Mouse (Mus musculus) limb, embryonic 14.5 days (tissue): ENCODE measurements around the gene Slc6a8. TPM values are rescaled to one million over a fixed set of nuclear protein-coding genes. Genes with fewer than 3 reads are reported as not detected.
A peak's percentile ranks its signal among the peaks of the same experiment; 100 is the strongest.

Experiments used
- ATAC-seq: fragments of 200-750 bp; cut with Nextera tagmentation; 2 replicates; pipeline ENCODE4 v1.8.0; 2017; ENCODE audit warnings: low read depth, moderate number of reproducible peaks, moderate TSS enrichment; ENCODE audit not compliant: low FRiP score
- DNase-seq: peaks from one replicate; pipeline ENCODE4 v3.0.0-alpha.2; 2015; ENCODE audit warnings: low spot score
- H3K27ac ChIP-seq: fragments of 300-500 bp; sonication (generic); replicated peaks from 2 replicates; pipeline ENCODE4 v1.5.1; 2014; ENCODE audit warnings: low read depth, mild to moderate bottlenecking, low read length, moderate library complexity, mixed read lengths
- H3K27me3 ChIP-seq: fragments of 300-500 bp; sonication (generic); 2 replicates; pipeline ENCODE4 v1.6.1; 2014; ENCODE audit warnings: low read length, mixed read lengths; ENCODE audit not compliant: control insufficient read depth, insufficient read depth
- H3K36me3 ChIP-seq: fragments of 300-500 bp; sonication (generic); 2 replicates; pipeline ENCODE4 v1.6.1; 2014; ENCODE audit warnings: mild to moderate bottlenecking, low read length, moderate library complexity, mixed read lengths; ENCODE audit not compliant: control insufficient read depth, insufficient read depth
- H3K4me1 ChIP-seq: fragments of 300-500 bp; sonication (generic); 2 replicates; pipeline ENCODE4 v1.6.1; 2014; ENCODE audit warnings: antibody characterized with exemption, low read length, mixed read lengths; ENCODE audit not compliant: control insufficient read depth, insufficient read depth
- H3K4me2 ChIP-seq: fragments of 300-500 bp; sonication (generic); replicated peaks from 2 replicates; pipeline ENCODE4 v1.6.1; 2014; ENCODE audit warnings: low read depth, mild to moderate bottlenecking, low read length, moderate library complexity; ENCODE audit not compliant: severe bottlenecking
- H3K4me3 ChIP-seq: fragments of 300-500 bp; sonication (generic); replicated peaks from 2 replicates; pipeline ENCODE4 v1.5.1; 2014; ENCODE audit warnings: low read length
- H3K9ac ChIP-seq: fragments of 300-500 bp; sonication (generic); 2 replicates; pipeline ENCODE4 v1.6.1; 2014; ENCODE audit warnings: mild to moderate bottlenecking, low read depth, low read length, moderate library complexity; ENCODE audit not compliant: severe bottlenecking
- H3K9me3 ChIP-seq: fragments of 300-500 bp; sonication (generic); 2 replicates; pipeline ENCODE4 v1.6.1; 2016; ENCODE audit warnings: low read length; ENCODE audit not compliant: control insufficient read depth
- POLR2A ChIP-seq: fragments of 200-500 bp; IDR thresholded peaks from 2 replicates; pipeline ENCODE4 v1.8.0; 2012; ENCODE audit warnings: inconsistent platforms, mild to moderate bottlenecking, moderate library complexity, borderline replicate concordance; ENCODE audit not compliant: insufficient read depth, insufficient read length; ENCODE audit errors: extremely low read depth
- WGBS: fragments of 180-500 bp; shearing (Covaris S2); extraction: QIAGEN DNeasy Blood & Tissue Kit; methylation state at CpG from one replicate; pipeline ENCODE4 v1.1.7; 2014; 5-methylcytosine and 5-hydroxymethylcytosine counted together
- polyA plus RNA-seq, 2 experiments: library from polyadenylated mRNA; depleted of rRNA in 1 of 2; stranded (reverse) in 1 of 2; unstranded in 1 of 2; fragments of >200 nt; fragmentation: Nextera tagmentation in 1 of 2; extraction: Ambion mirVana in 1 of 2; gene quantifications; 2 replicates each; pipeline versions ENCODE4 v1.2.1 to v1.2.3; 2012 to 2014

The Slc6a8 gene
- polyA plus RNA-seq, 2 experiments = 11.9 to 71.9 TPM

DNA sequence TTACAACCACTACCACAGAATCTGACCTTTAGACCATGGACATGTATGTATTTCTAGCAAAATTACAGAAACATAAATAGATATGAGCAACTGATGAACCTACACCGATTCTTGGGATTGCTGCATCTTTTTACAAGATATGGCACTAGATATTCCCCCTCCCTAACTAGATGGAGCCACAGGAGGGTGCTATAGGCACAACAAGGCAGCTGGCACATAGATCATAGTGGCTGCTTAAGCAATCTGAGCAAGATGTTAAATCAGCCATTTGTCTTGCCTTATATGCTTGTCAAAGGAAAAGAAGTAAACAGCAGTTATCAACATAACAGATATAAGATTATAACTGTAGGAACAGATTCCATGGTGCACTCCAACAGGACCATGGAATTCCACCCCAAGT is 27.5 kb downstream of the Slc6a8 start:
- TF ChIP-seq POLR2A = no peak
- ATAC-seq (no peak), DNase-seq (no peak)
- H3K9me3 ChIP-seq = no peaks in the 10 kb centered on the region
- no peak overlapping the region for H3K4me3 ChIP-seq
- H3K27ac ChIP-seq = no peak overlapping the region
- H3K4me2 ChIP-seq = no peak overlapping the region
- no peaks in the 10 kb centered on the region for H3K4me1 ChIP-seq
- H3K27me3 ChIP-seq = no peaks in the 10 kb centered on the region
- no peak overlapping the region for H3K9ac ChIP-seq
- peaks cover 6% of the 10 kb centered on the region; the same call in 1 of the 2 replicates for H3K36me3 ChIP-seq
- 85% methylated on average over 1 of the region's 1 CpGs for WGBS

DNA sequence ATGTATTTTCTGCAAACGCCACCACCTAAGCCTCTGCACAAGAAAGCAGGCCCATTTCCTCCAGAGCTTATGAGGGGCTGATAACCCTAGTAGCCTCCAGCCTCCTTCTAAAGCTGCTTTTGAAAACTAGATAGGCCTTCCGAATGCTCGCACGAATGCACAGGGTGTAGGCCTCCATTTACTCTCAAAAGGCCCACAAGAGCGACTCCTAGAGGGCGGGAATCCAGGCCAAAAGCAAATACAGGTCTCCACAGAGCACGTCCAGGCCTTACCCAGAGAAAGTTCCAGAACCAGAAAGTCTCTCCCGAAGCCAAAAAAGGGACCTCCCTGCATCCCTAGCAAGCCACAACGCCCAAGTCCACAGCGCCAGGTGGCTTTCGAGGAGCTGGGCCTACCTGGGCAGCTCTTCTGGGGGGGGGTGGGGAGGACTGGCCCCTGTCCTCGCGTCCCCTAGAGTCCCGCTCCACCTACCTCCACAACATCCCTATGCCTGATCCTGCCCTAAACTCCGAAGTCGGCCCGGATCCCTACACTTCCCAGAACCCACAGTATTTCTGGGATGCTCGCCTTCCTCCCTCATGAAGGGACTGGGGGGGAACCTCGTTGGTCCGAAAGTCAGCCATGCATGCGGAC is 42.6 kb downstream of the Slc6a8 start:
- peak overlapping the region; percentile 61 for H3K9ac ChIP-seq
- peaks cover 6% of the 10 kb centered on the region for H3K36me3 ChIP-seq
- no peaks in the 10 kb centered on the region for H3K9me3 ChIP-seq
- H3K4me1 ChIP-seq = peaks cover 20% of the 10 kb centered on the region
- H3K27ac ChIP-seq = peak overlapping the region; percentile 55
- H3K4me3 ChIP-seq = peak overlapping the region; percentile 51
- no peaks in the 10 kb centered on the region for H3K27me3 ChIP-seq
- peak overlapping the region; percentile 60 for H3K4me2 ChIP-seq
- TF ChIP-seq POLR2A = no peak
- ATAC-seq = peak; percentile 7
- 29% methylated on average over 15 of the region's 21 CpGs for WGBS
- DNase-seq = no peak

DNA sequence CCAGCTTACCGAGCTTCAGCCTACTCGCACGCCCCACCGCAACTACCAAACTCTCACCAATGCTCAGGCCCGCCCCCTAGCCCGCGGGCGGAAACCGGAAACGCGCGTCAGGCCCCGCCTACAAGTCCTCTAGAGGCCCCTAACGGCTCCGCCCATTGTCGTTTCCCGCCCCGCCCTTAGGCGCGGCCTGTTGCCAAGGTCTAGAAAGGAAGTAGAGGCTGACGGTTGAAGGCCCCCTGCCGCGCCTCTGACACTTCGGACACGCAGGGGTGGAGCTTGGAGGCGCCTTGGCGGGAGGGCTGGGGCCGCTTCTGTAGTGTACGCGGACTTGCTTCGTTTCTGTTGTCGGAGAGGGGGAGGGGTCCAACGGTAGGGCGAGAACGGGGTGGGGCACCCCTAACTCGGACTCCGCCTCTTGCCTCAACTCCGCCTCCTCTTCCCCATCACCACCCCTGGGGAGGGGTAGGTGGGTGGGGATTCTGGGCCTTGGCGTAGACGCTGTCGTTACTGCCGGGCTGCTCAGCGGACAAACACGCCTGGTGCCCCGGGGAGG is 43.2 kb downstream of the Slc6a8 start, which contains the start of the genes Bcap31 and Abcd1:
Gene Bcap31 (minus strand): TSS at position 67 of the 553 bp plus-strand sequence.
Gene Abcd1 (plus strand): TSS at position 489 of the 553 bp plus-strand sequence.
- peak within 1 kb of the TSS; percentile 78 for H3K27ac ChIP-seq
- no peaks in the 10 kb centered on the region for H3K27me3 ChIP-seq
- no peaks in the 10 kb centered on the region for H3K9me3 ChIP-seq
- 23% methylated on average over 32 of the region's 45 CpGs for WGBS
- peak within 1 kb of the TSS; percentile 61 for H3K9ac ChIP-seq
- 0 out of 2 replicates have a peak, but pooled peaks have one; percentile 30 for TF ChIP-seq POLR2A
- H3K4me2 ChIP-seq = peak within 1 kb of the TSS; percentile 60
- H3K4me3 ChIP-seq = peak within 1 kb of the TSS; percentile 51
- peaks cover 6% of the 10 kb centered on the region for H3K36me3 ChIP-seq
- DNase-seq = peak; percentile 93
- ATAC-seq = peak; percentile 93
- H3K4me1 ChIP-seq = peaks cover 20% of the 10 kb centered on the region

DNA sequence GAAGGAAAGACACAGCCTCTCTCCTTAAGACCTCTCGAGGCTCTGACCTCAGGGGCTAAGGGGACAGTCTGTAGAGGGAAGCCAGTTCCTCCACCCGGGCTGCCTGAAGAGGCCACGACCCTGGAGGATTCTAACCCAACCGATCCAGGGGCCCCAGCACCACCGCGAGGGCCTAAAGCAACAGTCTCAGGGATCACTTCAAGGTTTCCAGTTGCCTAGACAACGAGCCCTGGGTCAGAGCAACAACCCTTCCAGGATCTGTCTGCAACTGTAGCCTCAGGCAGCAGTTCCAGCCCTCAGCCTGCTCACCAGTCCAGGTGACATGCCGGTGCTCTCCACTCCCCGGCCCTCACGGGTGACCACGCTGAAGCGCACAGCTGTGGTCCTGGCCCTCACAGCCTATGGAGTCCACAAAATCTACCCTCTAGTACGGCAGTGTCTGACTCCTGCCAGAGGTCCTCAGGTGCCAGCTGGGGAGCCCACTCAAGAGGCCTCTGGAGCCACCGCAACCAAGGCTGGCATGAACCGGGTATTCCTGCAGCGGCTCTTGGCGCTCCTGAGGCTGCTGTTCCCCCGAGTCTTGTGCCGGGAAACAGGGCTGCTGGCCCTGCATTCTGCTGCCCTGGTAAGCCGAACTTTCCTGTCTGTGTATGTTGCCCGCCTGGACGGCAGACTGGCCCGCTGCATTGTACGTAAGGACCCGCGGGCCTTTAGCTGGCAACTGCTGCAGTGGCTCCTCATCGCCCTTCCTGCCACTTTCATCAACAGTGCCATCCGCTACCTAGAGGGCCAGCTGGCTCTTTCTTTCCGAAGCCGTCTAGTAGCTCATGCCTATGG is 44.0 kb downstream of the Slc6a8 start:
- Histone ChIP-seq H3K4me1 (peaks cover 20% of the 10 kb centered on the region), H3K27me3 (no peaks in the 10 kb centered on the region), H3K9ac (peak overlapping the region; percentile 50), H3K9me3 (no peaks in the 10 kb centered on the region), H3K36me3 (peaks cover 4% of the 10 kb centered on the region; the same call in 1 of the 2 replicates), H3K4me3 (peak overlapping the region; percentile 51), H3K4me2 (peak overlapping the region; percentile 60), H3K27ac (peak overlapping the region; percentile 78)
- TF ChIP-seq POLR2A = no peak
- 35% methylated on average over 29 of the region's 30 CpGs for WGBS
- ATAC-seq = 0 out of 2 replicates have a peak, but pooled peaks have one; percentile 11
- no peak for DNase-seq

DNA sequence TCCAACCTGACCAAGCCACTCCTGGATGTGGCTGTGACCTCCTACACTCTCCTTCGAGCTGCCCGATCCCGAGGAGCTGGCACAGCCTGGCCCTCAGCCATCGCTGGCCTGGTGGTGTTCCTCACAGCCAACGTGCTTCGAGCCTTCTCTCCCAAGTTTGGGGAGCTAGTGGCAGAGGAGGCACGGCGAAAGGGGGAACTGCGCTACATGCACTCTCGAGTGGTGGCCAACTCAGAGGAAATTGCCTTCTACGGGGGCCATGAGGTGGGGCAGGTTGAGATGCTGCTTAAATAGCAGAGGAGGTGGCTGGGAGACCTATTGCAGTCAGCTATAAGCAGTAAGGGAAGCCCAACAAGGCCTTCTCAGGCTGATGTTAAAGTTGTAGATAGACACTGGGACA is 44.7 kb downstream of the Slc6a8 start:
- Histone ChIP-seq H3K27ac (no peak overlapping the region), H3K36me3 (no peaks in the 10 kb centered on the region), H3K4me2 (peak overlapping the region; percentile 60), H3K4me3 (peak overlapping the region; percentile 51), H3K9ac (0 out of 2 replicates have a peak overlapping the region, but pooled peaks have one; percentile 50), H3K4me1 (peaks cover 20% of the 10 kb centered on the region), H3K27me3 (no peaks in the 10 kb centered on the region), H3K9me3 (no peaks in the 10 kb centered on the region)
- whole genome bisulfite sequencing = 61% methylated on average over 11 of the region's 11 CpGs
- no peak for ATAC-seq
- DNase-seq = no peak
- no peak for TF ChIP-seq POLR2A
